Mouse (Mus musculus) brain, adult 2 months (tissue): ENCODE results near the gene Zfp354a.
"Not testable (repeated sequence)": the region's sequence is repeated elsewhere in the genome, so short reads cannot be mapped to it uniquely, and the experiment has no call there.

ENCODE experiments used
- DNase-seq: peaks from one replicate; pipeline ENCODE4 v3.0.0; 2011; ENCODE audit warnings: low read depth, low spot score

The Zfp354a gene

DNA sequence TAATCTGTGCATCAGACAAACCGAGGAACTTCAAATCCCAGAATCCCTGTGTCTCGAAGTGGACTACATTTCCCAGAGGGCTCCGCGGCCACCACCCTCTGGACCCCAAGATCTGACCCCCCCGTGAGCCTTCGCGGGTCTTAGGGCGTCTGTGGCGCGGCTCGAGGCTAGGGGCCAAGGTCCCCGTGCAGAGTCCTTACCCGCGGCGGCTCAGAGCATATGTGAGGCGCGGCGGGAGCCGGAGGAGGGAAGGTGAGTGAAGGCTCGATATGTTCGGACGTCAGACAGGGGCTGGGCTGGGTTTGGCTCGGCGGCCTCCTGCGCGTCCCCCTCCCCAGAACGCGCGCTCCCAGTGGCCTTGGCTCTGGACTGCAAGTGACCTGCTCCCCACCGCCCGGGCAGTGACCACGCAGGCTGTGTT, at the start of gene Zfp354a:
Zfp354a (plus strand) TSS at position 107 of the 421 bp plus-strand sequence.
- DNase-seq, result peak; percentile 95

DNA sequence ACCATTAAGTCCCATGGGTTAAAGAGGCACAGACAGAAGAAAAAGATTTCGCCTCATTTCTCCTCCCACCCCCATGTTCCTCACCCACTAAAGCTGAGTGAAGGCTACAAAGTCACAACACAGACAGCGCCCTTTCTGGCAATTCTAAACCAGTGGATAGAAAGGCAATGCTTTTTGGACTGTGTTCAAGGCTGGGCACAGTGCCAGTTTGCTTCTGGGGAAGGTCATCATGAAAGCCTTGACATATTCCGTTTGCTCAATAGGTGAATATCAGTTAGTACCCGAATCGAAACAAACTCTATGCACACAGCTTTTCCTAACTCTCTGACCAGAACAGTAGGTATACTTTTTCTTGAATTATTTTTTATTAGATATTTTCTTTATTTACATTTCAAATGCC, 47.2 kb upstream of the Zfp354a start:
- peak; percentile 1 for DNase-seq

DNA sequence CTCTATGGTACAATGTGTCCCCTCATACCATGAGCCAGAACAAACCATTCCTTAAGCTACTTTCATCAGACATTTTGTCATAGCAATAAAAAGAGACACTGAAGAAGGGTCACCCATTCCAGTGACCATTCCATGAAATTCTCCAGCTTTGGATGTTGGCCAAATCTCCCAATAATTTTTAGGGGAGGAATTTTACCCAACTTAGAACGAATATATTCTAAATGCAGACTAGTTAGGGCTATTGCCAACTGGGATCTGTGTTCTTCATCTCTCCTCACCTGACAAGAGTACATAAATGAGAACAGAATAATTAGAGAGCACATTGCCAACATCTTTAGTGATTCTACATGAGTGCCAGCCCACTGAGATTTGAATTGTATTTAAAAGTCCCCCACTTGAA, 45.1 kb upstream of the Zfp354a start, which contains the start of gene Olfr54:
Olfr54 (plus strand) TSS at position 301 of the 400 bp plus-strand sequence.
- DNase-seq, result no peak

DNA sequence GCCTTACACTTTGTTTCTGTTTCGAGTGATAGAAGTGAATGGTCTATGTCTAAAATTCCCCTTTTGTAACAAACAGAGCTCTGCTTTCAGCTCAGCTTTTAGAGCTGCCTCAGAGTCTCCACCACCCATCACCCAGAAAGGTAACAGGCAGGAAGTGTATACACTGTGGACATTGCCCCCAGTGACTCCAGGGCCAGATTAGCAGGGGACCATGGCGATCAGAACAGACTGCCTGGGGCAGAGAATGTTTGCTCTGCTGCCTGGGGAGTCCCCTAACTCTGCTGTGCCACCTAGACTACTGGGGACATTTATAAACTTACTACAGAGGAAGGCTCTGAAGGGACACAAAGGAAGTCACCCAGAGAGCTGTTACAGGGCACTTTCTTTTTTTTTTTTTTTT, 42.7 kb upstream of the Zfp354a start:
- no peak for DNase-seq

DNA sequence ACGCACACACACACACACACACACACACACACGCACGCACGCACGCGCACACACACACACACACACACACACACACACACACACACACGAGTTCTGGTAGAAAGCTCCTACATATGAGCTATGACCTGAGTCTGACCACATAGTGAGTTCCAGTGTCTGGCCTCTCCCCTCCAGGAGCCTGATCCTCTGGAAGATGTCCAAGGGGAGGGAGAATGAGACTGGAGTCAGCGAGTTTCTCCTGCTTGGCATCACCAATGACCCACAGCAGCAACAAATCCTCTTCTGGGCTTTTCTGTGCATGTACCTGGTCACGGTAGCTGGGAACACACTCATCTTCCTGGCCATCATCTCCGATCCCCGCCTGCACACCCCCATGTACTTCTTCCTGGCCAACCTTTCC, 32.2 kb upstream of the Zfp354a start:
- DNase-seq, result not testable (repeated sequence)

DNA sequence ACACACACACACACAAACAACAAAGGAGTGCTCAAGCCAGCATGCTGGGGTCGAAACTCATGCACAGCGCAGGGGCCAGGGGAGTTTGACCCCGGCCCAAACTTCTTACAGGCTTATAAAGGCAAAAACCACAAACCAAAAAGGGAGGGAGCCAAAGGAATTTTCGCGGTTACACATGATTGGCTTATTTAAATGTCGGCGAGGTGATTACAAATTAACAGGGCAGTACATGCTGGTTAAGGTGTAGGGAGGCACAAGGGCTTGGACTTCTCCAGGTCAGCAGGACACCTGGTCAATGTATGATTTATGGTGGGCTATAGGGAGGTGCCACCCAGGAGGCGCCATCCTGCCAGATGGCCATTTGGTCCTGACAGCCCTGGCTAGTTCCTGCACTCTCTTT, 29.7 kb upstream of the Zfp354a start:
- not testable (repeated sequence) for DNase-seq

DNA sequence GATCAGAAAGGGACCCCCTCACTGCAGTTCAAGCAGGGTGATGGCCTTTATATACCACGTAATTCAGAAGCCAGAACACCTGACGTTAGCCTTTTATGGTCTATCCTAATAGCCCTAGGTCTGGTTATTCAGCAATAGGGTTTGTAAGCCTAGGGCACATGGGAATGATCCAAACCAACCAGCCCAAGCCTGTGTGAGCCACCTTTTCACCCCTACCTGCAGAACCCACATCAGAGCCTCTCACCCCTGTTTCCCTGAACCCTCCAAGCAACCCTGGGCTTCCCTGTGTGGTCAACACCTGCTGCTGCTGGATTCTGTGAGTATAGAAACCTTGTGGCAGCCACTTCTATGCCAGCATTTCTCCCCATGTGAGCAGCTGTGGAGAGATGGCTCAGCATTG, 28.8 kb upstream of the Zfp354a start:
- no peak for DNase-seq

DNA sequence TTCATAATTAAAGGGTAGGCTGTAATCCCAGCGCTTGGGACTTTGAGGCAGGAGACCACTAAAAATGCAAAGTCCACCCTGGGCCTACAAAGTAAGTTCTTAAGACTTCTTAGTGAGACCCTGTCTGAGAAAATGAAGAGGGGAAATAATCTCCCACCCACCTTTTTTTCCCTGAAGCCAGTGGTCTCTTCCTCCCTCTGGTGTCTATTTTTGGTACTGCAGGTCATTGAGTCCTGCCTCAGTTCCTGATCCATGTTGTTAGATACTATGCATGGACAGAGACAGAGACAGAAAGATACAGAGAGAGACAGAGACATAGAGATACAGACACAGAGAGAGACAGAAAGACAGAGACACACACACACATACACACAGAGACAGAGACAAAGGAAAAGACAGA, 26.2 kb upstream of the Zfp354a start:
- peak; percentile 22 for DNase-seq

DNA sequence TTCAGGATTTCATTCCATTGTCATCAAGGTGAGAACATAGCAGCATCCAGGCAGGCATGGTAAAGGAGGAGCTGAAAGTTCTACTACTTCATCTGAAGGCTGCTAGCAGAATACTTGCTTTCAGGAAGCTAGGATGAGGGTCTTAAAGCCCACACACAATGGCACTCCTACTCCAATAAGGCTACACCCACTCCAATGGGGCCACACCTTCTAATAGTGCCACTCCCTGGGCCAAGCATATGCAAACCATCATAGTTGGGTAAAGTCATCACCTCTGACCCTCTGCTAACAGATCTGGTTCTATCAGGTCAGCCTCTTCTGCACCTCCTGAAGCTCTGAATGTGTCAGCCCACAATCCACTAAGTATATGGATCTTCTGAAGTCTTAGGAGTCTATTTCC, 24.9 kb upstream of the Zfp354a start:
- not testable (repeated sequence) for DNase-seq

DNA sequence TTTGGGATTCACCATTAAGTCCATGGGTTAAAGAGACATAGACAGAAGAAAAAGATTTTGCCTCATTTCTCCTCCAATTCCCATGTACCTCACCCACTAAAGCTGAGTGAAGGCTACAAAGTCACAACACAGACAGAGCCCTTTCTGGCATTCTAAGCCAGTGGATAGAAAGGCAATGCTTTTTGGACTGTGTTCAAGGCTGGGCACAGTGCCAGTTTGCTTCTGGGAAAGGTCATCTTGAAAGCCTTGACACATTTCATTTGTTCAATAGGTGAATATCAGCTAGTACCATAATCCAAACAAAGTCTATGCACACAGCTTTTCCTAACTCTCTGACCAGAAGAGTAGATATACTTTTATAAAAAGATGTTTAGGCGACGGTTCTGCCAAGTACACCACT, 23.1 kb upstream of the Zfp354a start:
- no peak for DNase-seq

DNA sequence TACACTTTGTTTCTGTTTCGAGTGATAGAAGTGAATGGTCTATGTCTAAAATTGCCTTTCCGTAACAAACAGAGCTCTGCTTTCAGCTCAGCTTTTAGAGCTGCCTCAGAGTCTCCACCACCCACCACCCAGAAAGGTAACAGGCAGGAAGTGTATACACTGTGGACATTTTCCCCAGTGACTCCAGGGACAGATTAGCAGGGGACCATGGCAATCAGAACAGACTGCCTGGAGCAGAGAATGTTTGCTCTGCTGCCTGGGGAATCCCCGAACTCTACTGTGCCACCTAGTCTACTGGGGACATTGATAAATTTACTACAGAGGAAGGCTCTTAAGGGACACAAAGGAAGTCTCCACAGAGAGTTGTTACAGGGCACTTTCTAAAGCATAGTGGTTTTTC, 14.3 kb upstream of the Zfp354a start:
- DNase-seq, result not testable (repeated sequence)

DNA sequence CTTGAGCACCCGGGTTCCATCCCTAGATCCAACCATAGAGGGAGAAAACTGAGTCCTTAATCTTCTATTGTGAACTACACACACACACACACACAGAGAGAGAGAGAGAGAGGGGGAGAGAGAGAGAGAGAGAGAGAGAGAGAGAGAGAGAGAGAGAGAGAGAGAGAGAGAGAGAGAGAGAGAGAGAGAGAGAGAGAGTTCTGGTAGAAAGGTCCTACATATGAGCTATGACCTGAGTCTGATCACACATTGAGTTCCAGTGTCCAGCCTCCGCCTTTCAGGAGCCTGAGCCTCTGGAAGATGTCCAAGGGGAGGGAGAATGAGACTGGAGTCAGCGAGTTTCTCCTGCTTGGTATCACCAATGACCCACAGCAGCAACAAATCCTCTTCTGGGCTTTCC, 11.2 kb upstream of the Zfp354a start, which contains the start of gene Olfr1375:
Olfr1375 (plus strand) TSS at position 301 of the 400 bp plus-strand sequence.
- not testable (repeated sequence) for DNase-seq

DNA sequence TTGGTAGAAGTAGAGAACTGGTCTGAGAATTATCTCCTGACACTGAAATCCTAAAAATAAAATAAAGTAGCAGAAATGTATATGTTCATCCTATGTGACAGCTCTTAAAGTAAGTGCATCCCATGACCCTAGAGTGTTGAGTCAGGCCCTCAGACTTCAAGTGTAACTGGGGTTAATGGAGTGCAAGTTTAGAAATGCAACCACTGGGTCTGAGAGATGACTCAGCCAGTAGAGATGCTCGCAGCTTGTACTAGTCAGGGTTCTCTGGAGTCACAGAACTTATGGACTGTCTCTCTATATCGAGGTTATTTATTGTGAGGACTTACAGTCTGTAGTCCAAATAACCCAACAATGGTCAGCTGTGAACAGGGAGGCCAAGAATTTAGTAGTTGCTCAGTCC, 7.4 kb upstream of the Zfp354a start:
- DNase-seq, result no peak

DNA sequence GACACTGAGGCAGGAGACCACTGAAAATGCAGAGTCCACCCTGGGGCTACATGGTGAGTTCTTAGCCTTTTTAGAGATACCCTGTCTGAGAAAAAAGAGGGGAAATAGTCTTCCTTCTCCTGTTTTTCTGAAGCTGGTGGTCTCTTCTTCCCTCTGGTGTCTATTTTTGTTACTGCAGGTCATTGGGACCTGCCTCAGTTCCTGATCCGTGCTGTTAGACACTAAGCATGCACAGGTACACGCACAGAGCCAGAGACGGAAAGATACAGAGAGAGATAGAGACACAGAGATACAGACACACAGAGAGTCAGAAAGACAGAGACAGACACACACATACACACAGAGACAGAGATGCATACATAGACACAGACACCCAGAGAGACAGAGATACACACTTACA, 5.8 kb upstream of the Zfp354a start:
- no peak for DNase-seq

DNA sequence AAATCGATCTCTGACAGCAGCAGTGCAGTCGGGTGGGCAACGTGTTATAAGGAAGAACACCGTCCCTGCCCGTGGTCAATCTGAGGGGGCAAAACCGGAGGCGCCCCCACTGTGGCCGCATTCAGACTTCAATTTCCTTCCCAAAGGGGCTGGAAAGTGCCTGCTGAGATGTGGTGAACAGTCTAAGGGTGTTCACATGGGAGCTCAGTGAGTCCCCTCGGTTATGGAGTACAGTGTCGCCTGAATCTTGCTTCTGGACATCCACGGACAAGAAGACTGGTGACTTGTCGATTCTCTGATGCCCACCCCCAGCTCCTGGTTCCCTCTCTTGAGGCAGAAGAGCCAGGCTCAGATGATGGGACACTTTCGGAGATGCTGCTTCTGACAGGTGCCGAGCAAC, 583 bp downstream of the Zfp354a start:
- DNase-seq, result no peak

DNA sequence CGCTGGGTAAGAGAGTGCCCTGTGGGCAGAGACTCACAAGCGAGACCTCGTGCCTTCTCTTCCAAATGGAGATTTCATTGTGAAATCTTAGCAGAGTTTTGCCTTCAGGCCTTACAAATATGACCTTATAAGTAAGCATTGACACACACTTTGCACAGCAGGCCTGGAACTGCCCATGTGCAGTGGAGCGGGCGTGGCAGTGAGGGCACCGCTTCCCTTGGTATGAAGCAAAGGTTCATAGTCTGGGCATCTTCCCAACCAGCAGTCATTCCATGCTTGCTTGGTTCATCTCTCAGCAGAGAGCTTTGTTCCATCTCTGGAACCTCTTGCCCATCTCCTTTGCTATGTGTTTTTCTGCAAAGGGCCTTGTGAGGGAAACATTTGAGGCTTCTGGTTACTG, 1.9 kb downstream of the Zfp354a start:
- no peak for DNase-seq

DNA sequence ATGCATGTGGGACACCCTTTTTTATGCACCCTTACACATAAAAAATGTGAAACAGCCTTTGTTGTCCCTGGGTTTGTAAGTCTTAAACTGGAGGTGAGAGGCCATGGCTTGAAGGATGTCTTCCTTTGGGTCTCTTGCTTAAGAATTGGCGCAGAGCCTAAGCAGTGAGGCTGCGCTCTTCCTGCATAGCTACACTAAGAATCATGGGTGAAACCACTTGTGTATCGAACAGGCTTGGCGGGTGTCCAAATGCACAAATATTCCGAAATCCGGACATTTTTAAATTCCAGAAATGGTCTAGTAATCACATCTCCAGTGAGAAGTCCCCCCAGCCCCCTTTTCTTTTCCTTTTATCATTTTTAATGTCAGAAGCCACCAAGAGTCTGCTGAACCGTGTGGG, 4.2 kb downstream of the Zfp354a start:
- DNase-seq, result no peak

DNA sequence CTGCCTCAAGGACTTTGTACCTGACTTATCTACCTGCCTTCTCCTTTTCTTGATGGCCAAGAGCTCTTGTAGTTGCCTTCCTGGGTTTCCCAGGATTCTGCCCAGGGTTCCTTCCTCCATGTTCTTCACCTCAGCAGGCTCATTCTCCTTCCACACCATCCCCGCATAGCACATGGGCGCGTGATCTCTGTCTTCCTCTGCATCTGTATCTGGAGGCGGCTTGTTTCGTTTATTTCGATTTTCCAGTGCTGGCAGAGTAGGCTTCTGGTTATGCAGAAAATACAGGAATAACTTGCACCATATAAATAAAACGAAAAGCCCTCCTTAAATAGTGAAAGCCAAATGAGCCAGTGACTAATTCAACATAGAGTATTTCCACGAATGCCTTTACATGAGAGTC, 4.8 kb downstream of the Zfp354a start:
- peak; percentile 75 for DNase-seq

DNA sequence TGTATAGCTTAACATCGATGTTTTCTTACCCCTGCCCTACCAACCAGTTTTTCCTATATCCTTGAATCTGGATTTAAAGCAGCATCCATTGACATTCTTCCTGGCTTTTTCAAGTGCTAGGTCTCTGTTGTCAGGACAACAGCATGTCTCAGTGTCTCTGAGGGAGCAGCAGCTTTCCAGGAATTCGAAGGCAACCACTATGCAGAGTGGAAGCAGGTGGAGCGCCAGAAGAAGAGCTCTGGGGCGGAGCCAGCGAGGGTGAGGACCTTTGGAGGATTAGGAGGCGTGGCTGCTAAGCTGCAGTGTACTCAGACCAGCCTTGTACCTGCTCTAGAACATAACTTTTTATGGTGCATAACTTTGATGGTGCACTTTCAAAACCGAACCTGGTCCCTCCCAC, 25.5 kb downstream of the Zfp354a start:
- peak; percentile 30 for DNase-seq

DNA sequence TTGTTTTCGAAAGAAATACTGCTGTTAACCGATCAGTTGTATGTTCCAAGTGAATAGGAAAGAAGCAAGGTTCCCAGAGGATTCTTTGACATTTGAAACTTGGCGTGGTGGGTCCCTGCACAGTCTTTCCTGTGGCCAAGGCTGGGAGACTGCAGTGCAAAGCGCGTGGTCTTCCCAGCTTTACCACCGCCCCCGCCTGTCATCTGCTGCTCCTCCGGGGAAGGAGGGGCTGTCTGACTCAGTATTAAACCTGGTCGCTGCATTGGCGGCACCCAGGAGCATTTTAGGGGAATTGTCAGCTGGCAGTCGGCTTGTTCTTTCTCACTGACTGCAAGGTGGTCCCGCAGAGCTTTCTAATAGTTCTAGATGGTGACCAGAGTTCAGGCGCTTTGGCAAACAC, 26.2 kb downstream of the Zfp354a start:
- peak; percentile 48 for DNase-seq

DNA sequence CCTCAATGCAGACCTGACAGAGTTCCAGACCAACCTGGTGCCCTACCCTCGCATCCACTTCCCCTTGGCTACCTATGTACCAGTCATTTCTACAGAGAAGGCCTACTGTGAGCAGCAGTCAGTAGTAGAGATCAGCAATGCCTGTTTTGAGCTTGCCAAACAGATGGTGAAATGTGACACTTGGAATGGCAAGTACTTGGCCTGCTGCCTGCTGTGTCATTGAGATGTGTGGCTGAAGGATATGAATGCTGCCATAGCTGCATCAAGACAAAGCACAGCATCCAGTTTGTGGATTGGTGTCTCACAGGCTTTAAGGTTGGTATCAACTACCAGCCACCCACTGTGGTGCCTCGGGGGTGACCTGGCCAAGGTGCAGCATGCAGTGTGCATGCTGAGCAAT, 48.2 kb downstream of the Zfp354a start:
- DNase-seq, result peak; percentile 12

DNA sequence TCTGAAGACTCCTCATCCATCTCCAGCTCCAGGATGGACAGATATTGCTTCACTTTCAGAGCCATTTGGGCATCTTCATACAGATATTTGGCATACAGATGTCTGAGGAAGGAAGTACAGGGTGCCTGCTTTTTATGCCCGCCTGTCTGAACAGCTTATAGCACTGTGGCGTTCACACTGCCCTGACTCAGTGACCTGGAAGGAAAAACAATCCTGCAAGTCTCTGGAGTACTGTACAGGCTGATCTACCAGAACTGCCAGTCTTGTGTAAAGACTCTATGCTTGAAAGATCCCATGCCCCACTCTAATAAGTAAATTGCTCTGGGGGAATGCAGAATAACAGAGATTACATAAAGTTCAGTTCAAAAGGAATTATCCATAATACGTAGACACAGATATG, 51.6 kb downstream of the Zfp354a start:
- no peak for DNase-seq
